Comparison of ENCODE assay signal across 8 mouse cellular contexts in the genomic region with DNA sequence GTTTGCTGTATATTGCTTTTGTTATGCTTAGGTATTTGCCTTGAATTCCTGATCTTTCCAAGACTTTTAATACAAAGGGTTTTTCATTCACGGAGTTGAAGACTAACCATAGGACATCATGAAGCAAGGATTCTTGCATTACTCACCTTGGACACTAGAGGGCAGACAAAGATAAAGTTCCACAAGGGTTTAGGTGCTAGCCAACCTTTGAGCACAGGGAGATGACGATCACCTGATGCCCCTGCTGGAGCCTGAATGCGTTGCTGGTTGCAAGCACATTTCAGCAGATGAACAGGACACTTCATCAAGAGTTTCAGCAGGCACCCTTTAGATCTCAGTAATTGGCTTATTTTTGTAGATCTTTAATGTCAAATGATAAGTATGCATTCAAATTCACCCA. TPM values are rescaled to one million over a fixed set of nuclear protein-coding genes. Genes with fewer than 3 reads are reported as not detected.
DNase-seq lines count a peak whose midpoint lies in the region; ATAC-seq lines count a peak whose summit lies in the region.

No protein-coding gene starts in this region.

- H3K9me3 ChIP-seq in limb, embryonic 13.5 days: no peaks in the 10 kb centered on the region
- no peaks in the 10 kb centered on the region for H3K9me3 ChIP-seq in stomach, embryonic 15.5 days

- H3K27me3 ChIP-seq in limb, embryonic 13.5 days: no peaks in the 10 kb centered on the region
- no peaks in the 10 kb centered on the region for H3K27me3 ChIP-seq in stomach, embryonic 15.5 days (replicated peaks)

- no peaks in the 10 kb centered on the region for H3K4me1 ChIP-seq in limb, embryonic 13.5 days
- H3K4me1 ChIP-seq in stomach, embryonic 15.5 days: no peaks in the 10 kb centered on the region

- no peak overlapping the region for H3K27ac ChIP-seq in limb, embryonic 13.5 days
- H3K27ac ChIP-seq in stomach, embryonic 15.5 days: no peak overlapping the region

- no peak overlapping the region for H3K4me3 ChIP-seq in limb, embryonic 13.5 days
- H3K4me3 ChIP-seq in stomach, embryonic 15.5 days (replicated peaks): no peak overlapping the region

- no peak overlapping the region for H3K9ac ChIP-seq in limb, embryonic 13.5 days
- H3K9ac ChIP-seq in stomach, embryonic 15.5 days: no peak overlapping the region

- intact Hi-C loops in gastrocnemius, postnatal 14 days (cut with DNase I; ENCODE audit: low total_unique reads): loop anchor here (2.0 kb wide), 1 partner anchor 52 kb away; no protein-coding TSS in a partner anchor

- H3K36me3 ChIP-seq in limb, embryonic 13.5 days: no peaks in the 10 kb centered on the region
- H3K36me3 ChIP-seq in stomach, embryonic 15.5 days: no peaks in the 10 kb centered on the region

- peak; percentile 58 for DNase-seq in urinary bladder, postnatal 25 days (ENCODE audit: low spot score)
- no peak for DNase-seq in urinary bladder, postnatal 4 days (ENCODE audit: low spot score in 2 of 2)
- DNase-seq in gastrocnemius, postnatal 14 days: peak; percentile 54
- peak; percentile 95 for DNase-seq in kidney, adult 9 months

- WGBS in limb, embryonic 13.5 days: 0% methylated on average over 3 of the region's 3 CpGs
- WGBS in stomach, embryonic 15.5 days: 0% methylated on average over 3 of the region's 3 CpGs

- peak; percentile 100 for ATAC-seq in common myeloid progenitor, adult 5-6 weeks (replicated peaks; ENCODE audit: low read depth, poor library complexity, severe bottlenecking)
- peak; percentile 69; the same call in 1 of the 2 replicates for ATAC-seq in limb, embryonic 13.5 days (ENCODE audit: low FRiP score, low read depth)
- peak; percentile 95 for ATAC-seq in monocyte, adult 5-6 weeks (replicated peaks; ENCODE audit: insufficient number of reproducible peaks, low FRiP score, low TSS enrichment, poor library complexity, severe bottlenecking)
- peak; percentile 73; the same call in 1 of the 2 replicates for ATAC-seq in stomach, embryonic 15.5 days (ENCODE audit: insufficient read depth, low FRiP score, low read depth)

- no peak overlapping the region for H3K4me2 ChIP-seq in limb, embryonic 13.5 days (replicated peaks)
- no peak overlapping the region for H3K4me2 ChIP-seq in stomach, embryonic 15.5 days

RNA-seq across cellular contexts. Expression of gene Ciao2b, which starts 13.2 kb away (rescaled TPM):
- 25.8 and 28.0 TPM in 2 replicates for total RNA-seq in common myeloid progenitor, adult 5-6 weeks (2017)
- total RNA-seq in gastrocnemius, postnatal 14 days (2021): 10 to 100 TPM; 27.1 to 32.0 TPM
- polyA plus RNA-seq in limb, embryonic 13.5 days (2015; fragmentation: Nextera tagmentation; extraction: Ambion mirVana): 88.9 and 89.4 TPM in 2 replicates
- 20.6 to 41.4 TPM (median 36.8 TPM) in 3 replicates for total RNA-seq in monocyte, adult 5-6 weeks (2017)
- 93.3 and 95.5 TPM in 2 replicates for polyA plus RNA-seq in stomach, embryonic 15.5 days (2015; fragmentation: Nextera tagmentation; extraction: Ambion mirVana)

RNA-seq across cellular contexts. Expression of gene Rrad, which starts 23.9 kb away (rescaled TPM):
- total RNA-seq in common myeloid progenitor, adult 5-6 weeks (2017): 3.1 and 4.8 TPM in 2 replicates
- 10 to 100 TPM in 1 of 2 experiments, 1 to 10 TPM in 1; 3.7 to 15.5 TPM for total RNA-seq in gastrocnemius, postnatal 14 days (2021)
- 18.1 TPM in 2 replicates for polyA plus RNA-seq in limb, embryonic 13.5 days (2015; fragmentation: Nextera tagmentation; extraction: Ambion mirVana)
- total RNA-seq in monocyte, adult 5-6 weeks (2017): 12.6 to 19.0 TPM (median 14.8 TPM) in 3 replicates
- 6.5 and 7.9 TPM in 2 replicates for polyA plus RNA-seq in stomach, embryonic 15.5 days (2015; fragmentation: Nextera tagmentation; extraction: Ambion mirVana)

RNA-seq across cellular contexts. Expression of gene Cdh16, which starts 30.8 kb away (rescaled TPM):
- total RNA-seq in common myeloid progenitor, adult 5-6 weeks (2017): not detected in 2 replicates
- not detected for total RNA-seq in gastrocnemius, postnatal 14 days (2021)
- 0.22 TPM in 1 of 2 replicates, not detected in the other for polyA plus RNA-seq in limb, embryonic 13.5 days (2015; fragmentation: Nextera tagmentation; extraction: Ambion mirVana)
- total RNA-seq in monocyte, adult 5-6 weeks (2017): not detected in 3 replicates
- polyA plus RNA-seq in stomach, embryonic 15.5 days (2015; fragmentation: Nextera tagmentation; extraction: Ambion mirVana): 0.92 and 2.7 TPM in 2 replicates

Comparison
In these comparisons a context has a peak if more than half of its experiments do, and no peak if none do; other contexts are left out.
1. DNase-seq: peak in urinary bladder, postnatal 25 days (single experiment), gastrocnemius, postnatal 14 days (single experiment) and kidney, adult 9 months (single experiment); none in urinary bladder, postnatal 4 days (0 of 2).
2. Peak in every context shown above with its lines, with median percentiles within 50 percentile points of each other: ATAC-seq.